Mouse (Mus musculus) midbrain, embryonic 10.5 days (tissue): ENCODE results near the gene Ern1. TPM values are rescaled to one million over a fixed set of nuclear protein-coding genes. Genes with fewer than 3 reads are reported as not detected.

Experiments
- DNase-seq: peaks from one replicate; pipeline ENCODE4 v3.0.0-alpha.2; 2017; ENCODE audit warnings: low spot score
- H3K27ac ChIP-seq: fragments of 300-500 bp; sonication (generic); replicated peaks from 2 replicates; pipeline ENCODE4 v1.5.1; 2016; ENCODE audit warnings: mild to moderate bottlenecking
- H3K27me3 ChIP-seq: fragments of 300-500 bp; sonication (generic); 2 replicates; pipeline ENCODE4 v1.6.1; 2016; ENCODE audit warnings: low read depth, mild to moderate bottlenecking; ENCODE audit not compliant: poor library complexity, severe bottlenecking
- H3K36me3 ChIP-seq: fragments of 300-500 bp; sonication (generic); 2 replicates; pipeline ENCODE4 v1.6.1; 2016; ENCODE audit warnings: mild to moderate bottlenecking, moderate library complexity
- H3K4me1 ChIP-seq: fragments of 300-500 bp; sonication (generic); 2 replicates; pipeline ENCODE4 v1.6.1; 2016
- H3K4me3 ChIP-seq: fragments of 300-500 bp; sonication (generic); 2 replicates; pipeline ENCODE4 v1.5.1; 2016; ENCODE audit warnings: mild to moderate bottlenecking, moderate library complexity
- H3K9me3 ChIP-seq: fragments of 300-500 bp; sonication (generic); replicated peaks from 2 replicates; pipeline ENCODE4 v1.6.1; 2016; ENCODE audit warnings: mild to moderate bottlenecking
- WGBS: fragments of 180-500 bp; shearing (Covaris S2); methylation state at CpG from one replicate; pipeline ENCODE4 v1.1.7; 2016; 5-methylcytosine and 5-hydroxymethylcytosine counted together
- polyA plus RNA-seq: library from polyadenylated mRNA; unstranded; fragments of >200 nt; fragmentation: Nextera tagmentation; extraction: Ambion mirVana; gene quantifications from 2 replicates; pipeline ENCODE4 v1.2.1, GENCODE M21; 2016

Ern1 gene
- polyA plus RNA-seq, 1 experiment from 2014 or later: 5.2 TPM

DNA sequence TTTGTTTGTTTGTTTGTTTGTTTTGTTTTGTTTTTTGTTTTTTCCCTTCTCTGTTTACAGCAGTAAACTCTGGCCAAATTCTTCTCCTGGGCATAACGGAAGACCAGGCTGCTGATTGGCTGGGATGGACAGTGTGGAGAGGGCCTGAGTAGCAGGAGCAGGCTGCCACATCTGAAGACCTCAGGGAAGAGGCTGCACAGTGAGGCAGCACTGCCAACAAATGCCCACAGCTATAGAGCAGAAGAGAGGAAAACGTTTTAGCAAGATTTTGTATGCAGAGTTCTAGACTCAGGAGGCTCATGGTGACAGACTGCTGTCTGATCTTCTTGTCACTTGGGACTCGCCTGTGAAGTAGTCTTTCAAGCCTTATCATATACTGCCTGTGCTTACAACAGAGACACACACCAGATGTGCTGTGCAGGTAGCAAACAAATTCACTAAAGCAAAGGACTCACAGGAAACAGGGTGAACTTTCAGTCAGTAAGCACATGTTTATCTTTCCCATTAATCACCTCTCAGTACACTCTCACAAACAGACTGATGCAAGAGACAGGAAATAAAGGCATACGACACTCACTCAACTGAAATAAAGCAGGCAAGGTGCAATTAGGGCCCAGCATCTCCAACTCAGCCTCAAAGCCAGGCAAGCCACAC, 49.0 kb downstream of the Ern1 start:
- no peak overlapping the region for H3K27ac ChIP-seq
- no peaks in the 10 kb centered on the region for H3K27me3 ChIP-seq
- no peaks in the 10 kb centered on the region for H3K4me1 ChIP-seq
- no peak for DNase-seq
- 77% methylated on average over 4 of the region's 4 CpGs for WGBS
- no peaks in the 10 kb centered on the region for H3K9me3 ChIP-seq
- 0 out of 2 replicates have a peak, but pooled peaks cover 3% of the 10 kb centered on the region for H3K36me3 ChIP-seq
- no peak overlapping the region for H3K4me3 ChIP-seq

DNA sequence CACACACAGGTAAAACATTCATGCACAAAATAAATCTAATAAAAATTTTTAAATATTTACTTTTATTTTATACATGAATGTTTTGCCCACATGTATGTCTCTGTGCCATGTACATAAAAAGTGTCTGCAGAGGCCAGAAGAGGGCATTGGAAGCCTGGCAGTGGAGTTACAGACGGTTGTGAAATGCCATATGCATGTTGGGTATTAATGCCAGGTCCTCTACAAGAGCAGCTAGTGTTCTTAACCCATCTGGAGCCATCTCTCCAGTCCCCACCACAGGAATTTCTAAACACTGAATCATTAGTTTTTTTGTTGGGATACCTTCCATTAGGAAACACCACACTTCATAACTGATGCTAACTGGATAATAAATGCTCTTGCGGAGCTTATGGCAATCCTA, 50.1 kb downstream of the Ern1 start:
- no peak for DNase-seq
- Histone ChIP-seq H3K36me3 (0 out of 2 replicates have a peak, but pooled peaks cover 3% of the 10 kb centered on the region), H3K9me3 (no peaks in the 10 kb centered on the region), H3K27me3 (no peaks in the 10 kb centered on the region), H3K4me1 (no peaks in the 10 kb centered on the region), H3K27ac (no peak overlapping the region), H3K4me3 (no peak overlapping the region)
- 90% methylated on average over 2 of the region's 2 CpGs for WGBS

DNA sequence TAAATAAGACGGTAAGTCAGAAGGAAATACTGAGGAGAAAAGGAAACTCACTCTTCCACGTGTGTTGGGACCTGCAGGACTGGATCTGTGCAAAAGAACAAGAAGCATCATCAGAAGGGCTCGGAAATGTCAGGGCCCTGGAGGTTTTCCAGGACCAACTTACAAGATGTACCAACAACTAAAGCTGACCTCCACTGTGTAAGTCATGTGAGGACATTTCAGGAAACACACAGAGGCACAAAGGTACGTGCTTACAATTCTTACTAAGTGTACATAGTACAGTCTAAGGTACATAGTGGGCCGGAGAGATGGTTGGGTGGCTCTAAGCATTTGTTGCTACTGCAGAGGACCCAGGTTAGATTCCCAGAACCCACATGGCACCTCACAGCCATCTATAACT, 50.6 kb downstream of the Ern1 start:
- Histone ChIP-seq H3K36me3 (0 out of 2 replicates have a peak, but pooled peaks cover 3% of the 10 kb centered on the region), H3K4me3 (no peak overlapping the region), H3K27ac (no peak overlapping the region), H3K9me3 (no peaks in the 10 kb centered on the region), H3K4me1 (no peaks in the 10 kb centered on the region), H3K27me3 (no peaks in the 10 kb centered on the region)
- 91% methylated on average over 5 of the region's 5 CpGs for WGBS
- DNase-seq: no peak

DNA sequence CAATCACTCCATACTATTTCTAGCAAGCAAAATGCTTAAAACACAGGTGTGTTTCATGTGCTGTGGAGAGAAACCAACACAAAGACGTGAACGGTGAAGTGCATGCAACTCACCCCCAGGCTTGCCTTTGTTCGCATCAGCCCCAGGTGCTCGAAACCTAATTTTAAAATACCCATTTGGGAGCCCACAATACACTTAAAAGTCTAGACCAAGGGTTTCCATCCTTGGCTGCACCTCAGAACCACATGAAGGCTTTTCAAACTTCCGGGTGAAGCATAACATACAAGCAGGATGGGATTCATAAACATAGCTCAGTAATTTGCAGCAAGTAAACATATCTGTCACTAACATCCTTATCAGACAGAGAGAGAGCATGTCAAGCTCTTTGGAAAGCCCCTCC, 57.3 kb downstream of the Ern1 start:
- H3K36me3 ChIP-seq: peaks cover 3% of the 10 kb centered on the region; the same call in 1 of the 2 replicates
- no peaks in the 10 kb centered on the region for H3K27me3 ChIP-seq
- H3K9me3 ChIP-seq: no peaks in the 10 kb centered on the region
- no peak for DNase-seq
- H3K4me3 ChIP-seq: no peak overlapping the region
- H3K4me1 ChIP-seq: no peaks in the 10 kb centered on the region
- H3K27ac ChIP-seq: no peak overlapping the region
- 91% methylated on average over 5 of the region's 5 CpGs for WGBS

DNA sequence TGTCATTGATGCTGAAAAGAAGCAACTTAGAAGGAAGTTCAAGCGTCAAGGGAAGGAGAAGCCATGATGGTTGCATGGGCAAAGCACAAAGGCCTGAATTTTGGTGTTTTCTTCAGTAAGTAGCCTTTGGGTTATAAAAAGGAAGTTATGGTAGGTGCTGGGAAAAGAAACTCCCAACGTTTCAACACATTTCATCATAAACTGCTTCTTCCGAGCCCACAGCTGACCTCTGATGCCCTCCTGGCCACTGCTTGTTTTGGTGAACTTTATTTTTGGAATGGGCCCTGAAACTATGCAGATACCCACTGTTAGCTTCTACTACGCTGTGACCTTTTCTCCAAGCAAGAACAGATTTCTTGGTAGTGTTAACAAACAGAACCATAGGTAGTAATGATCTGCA, 58.0 kb downstream of the Ern1 start:
- no peak for DNase-seq
- 76% methylated on average over 4 of the region's 4 CpGs for WGBS

DNA sequence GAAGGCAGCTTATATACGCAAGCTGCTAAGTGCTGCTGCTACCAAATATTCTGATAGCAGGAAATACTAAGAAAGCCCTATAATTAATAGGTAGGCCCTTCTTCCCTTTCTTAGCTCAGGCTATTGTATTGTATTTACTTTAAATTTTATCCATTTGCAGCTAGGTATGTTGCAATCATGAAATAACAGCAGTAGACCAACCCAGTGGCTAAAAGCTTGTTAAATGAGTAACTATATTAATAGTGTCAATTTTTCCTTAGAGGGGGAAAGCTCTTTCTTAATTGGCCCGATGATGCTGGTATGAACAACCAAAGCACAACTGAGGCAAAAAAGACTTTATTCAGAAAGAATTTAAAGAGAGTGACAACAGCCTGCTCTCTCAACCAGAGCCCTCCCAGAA, 59.1 kb downstream of the Ern1 start:
- DNase-seq: no peak
- H3K4me3 ChIP-seq: no peak overlapping the region
- WGBS: 93% methylated on average over 2 of the region's 2 CpGs

More for the DNA sequence above, 58.0 kb downstream of the Ern1 start:
- H3K4me1 ChIP-seq: no peaks in the 10 kb centered on the region
- no peak overlapping the region for H3K4me3 ChIP-seq
- H3K36me3 ChIP-seq: peaks cover 3% of the 10 kb centered on the region; the same call in 1 of the 2 replicates
- H3K9me3 ChIP-seq: no peaks in the 10 kb centered on the region
- H3K27ac ChIP-seq: no peak overlapping the region
- H3K27me3 ChIP-seq: no peaks in the 10 kb centered on the region

DNA sequence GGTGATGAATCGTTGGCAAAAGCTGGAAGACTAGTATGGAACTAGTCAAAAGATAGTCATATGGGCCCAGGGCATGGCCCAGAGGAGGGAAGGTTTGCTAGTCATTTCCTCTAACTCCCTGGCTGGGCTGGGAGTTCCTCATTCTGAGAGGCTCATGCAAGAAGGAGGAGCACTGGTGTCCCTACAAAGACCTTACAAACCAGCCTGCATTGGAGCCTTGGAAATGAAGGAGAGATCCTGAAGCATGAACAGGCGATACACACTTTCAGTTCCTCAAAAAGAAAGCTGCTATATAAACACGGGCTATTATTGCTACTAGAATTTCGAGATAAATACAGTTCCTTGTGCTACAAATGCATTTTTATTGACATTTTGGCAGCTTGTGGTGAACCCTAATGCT, 59.5 kb downstream of the Ern1 start:
- 84% methylated on average over 4 of the region's 4 CpGs for WGBS
- H3K9me3 ChIP-seq: no peaks in the 10 kb centered on the region
- no peaks in the 10 kb centered on the region for H3K4me1 ChIP-seq
- no peak for DNase-seq
- peaks cover 2% of the 10 kb centered on the region; the same call in 1 of the 2 replicates for H3K36me3 ChIP-seq
- H3K27ac ChIP-seq: no peak overlapping the region
- H3K27me3 ChIP-seq: no peaks in the 10 kb centered on the region
- H3K4me3 ChIP-seq: no peak overlapping the region

More for the DNA sequence above, 59.1 kb downstream of the Ern1 start:
- H3K27ac ChIP-seq: no peak overlapping the region
- no peaks in the 10 kb centered on the region for H3K9me3 ChIP-seq
- no peaks in the 10 kb centered on the region; the same call in 1 of the 2 replicates for H3K36me3 ChIP-seq
- no peaks in the 10 kb centered on the region for H3K4me1 ChIP-seq
- no peaks in the 10 kb centered on the region for H3K27me3 ChIP-seq

DNA sequence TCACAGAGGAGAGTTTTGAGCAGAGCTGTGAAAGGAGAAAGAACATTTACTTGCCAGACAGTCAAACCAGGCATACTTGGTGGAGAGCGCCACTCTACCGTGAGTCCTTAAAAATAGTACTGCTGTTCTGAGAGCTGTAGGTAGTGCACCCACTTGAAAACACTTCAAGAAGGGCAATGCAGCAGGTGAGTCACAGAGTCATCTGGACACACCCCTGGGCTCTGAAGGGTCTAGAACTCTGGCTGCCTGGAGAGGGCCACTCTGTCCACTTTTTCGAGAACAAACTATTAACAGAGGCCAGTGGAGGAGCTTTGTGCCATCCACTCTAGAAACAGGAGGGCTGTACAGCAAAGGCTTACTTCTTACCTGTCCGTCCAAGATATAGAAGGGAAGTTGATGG, 61.2 kb downstream of the Ern1 start:
- no peak overlapping the region for H3K4me3 ChIP-seq
- no peaks in the 10 kb centered on the region for H3K9me3 ChIP-seq
- H3K36me3 ChIP-seq: peaks cover 4% of the 10 kb centered on the region; the same call in 1 of the 2 replicates
- no peak for DNase-seq
- WGBS: 92% methylated on average over 4 of the region's 4 CpGs
- no peak overlapping the region for H3K27ac ChIP-seq
- no peaks in the 10 kb centered on the region for H3K4me1 ChIP-seq
- no peaks in the 10 kb centered on the region for H3K27me3 ChIP-seq

DNA sequence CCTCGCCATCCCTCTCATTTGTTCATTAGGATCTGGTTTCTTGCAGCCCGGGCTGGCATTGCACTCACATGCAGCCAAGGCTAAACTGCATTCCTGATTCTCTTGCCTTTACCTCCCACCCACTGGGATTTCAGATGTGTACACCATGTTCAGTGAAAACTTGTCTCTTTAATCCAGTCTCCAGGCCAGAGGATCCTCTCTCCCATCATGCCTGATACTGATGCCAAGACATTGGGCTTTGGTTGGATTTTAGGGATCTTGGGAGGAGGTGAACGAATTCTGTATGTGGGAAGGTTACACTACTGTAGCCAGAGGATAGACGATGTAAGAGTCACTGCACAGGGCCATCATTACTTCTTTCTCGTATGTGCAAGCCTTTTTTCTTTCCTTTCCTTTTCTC, 62.5 kb downstream of the Ern1 start:
- Histone ChIP-seq H3K36me3 (peaks cover 4% of the 10 kb centered on the region; the same call in 1 of the 2 replicates), H3K4me1 (no peaks in the 10 kb centered on the region), H3K9me3 (no peaks in the 10 kb centered on the region), H3K4me3 (no peak overlapping the region), H3K27ac (no peak overlapping the region), H3K27me3 (no peaks in the 10 kb centered on the region)
- 92% methylated on average over 5 of the region's 5 CpGs for WGBS
- no peak for DNase-seq

DNA sequence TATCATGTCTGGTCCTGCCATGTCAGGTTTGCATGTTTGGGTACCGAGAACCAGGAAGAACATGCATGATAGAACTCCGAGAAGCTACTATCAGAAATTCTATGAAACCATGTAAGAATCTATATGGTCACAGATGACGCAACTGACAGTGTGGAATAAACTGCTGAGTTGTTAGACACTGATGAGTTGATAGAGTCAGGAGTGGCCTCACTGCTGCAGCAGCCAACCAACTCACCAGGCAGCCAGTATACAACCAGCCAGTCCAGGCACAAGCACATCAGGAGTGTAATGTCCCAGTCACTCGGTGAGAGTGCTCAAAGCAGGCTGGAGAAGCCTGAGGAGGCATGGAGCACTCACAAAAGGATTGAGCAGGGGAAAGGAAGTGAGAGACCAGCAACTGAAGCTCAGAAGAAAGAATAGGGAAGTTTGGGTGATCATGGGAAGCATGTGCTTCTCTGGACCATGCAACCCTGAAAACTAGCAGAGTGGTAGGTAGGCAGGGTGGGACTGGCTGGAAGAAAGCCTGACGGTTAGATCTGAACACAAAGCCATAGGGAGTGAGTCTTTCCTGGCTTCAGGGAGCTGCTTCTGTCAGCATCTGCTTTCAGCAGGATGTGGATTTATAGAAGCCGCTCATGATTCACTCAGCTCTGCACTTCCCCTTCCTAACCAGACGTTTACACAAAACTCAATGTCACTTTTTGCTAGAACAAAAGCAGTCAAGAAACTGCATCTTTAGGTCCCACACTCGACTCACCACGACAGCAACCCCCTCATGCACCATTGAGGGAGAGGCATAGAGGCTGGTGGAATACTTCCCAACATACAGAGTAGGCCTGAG, 68.2 kb downstream of the Ern1 start:
- Histone ChIP-seq H3K4me3 (no peak overlapping the region), H3K27ac (no peak overlapping the region), H3K9me3 (no peaks in the 10 kb centered on the region), H3K27me3 (no peaks in the 10 kb centered on the region), H3K4me1 (no peaks in the 10 kb centered on the region), H3K36me3 (0 out of 2 replicates have a peak, but pooled peaks cover 4% of the 10 kb centered on the region)
- no peak for DNase-seq
- 86% methylated on average over 9 of the region's 9 CpGs for WGBS

DNA sequence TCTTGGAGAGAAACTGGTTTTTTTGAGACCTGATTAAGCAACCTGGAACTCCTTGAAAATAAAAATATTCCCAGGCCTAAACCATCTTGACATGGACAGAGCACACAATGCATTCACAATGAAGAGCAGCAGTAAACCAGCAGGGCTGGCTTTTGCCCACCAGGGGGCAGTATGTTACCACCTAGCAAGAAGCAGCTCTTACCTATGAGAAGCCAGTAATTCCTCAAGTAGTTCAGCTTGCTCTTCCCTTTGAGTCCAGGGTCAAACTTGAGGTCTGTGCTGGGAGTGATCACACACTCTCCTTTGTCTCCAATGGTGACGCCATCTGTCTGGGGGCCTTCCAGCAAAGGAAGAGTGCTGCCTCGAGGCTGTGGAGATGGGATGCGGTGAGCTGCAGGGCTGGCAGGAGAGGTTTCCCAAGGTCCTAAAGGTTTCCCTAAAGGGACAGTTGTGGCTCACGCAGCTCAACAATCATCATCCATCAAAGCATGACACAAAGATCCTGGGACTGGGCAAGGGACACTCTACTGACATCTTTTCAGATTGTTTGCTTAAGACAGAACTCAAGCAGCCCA, 68.9 kb downstream of the Ern1 start:
- peak; percentile 83 for DNase-seq
- no peaks in the 10 kb centered on the region for H3K4me1 ChIP-seq
- no peak overlapping the region for H3K4me3 ChIP-seq
- 53% methylated on average over 4 of the region's 4 CpGs for WGBS
- H3K27me3 ChIP-seq: no peaks in the 10 kb centered on the region
- no peak overlapping the region for H3K27ac ChIP-seq
- H3K9me3 ChIP-seq: no peaks in the 10 kb centered on the region
- peaks cover 10% of the 10 kb centered on the region; the same call in 1 of the 2 replicates for H3K36me3 ChIP-seq

DNA sequence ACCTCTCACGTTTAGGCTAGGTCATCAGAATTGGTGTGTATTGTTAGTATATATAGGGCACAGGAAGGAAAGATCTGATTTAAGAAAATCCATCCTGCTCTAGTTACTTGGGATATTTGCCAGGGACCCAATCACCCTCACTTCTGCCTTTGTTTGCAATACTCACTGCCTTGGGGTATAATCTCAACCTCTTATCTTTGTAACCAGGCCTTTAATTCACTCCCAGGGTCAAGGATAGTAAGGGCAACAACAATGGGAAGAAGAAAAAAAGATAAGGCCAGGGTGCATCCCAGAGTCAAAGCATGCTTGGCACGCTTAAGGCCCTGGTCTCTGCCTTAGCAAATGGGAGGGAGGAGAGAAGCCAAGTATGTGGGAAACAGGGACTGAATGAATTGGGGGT, 69.8 kb downstream of the Ern1 start:
- WGBS: 91% methylated on average over 2 of the region's 2 CpGs
- Histone ChIP-seq H3K4me1 (no peaks in the 10 kb centered on the region), H3K9me3 (no peaks in the 10 kb centered on the region), H3K27me3 (no peaks in the 10 kb centered on the region), H3K36me3 (peaks cover 10% of the 10 kb centered on the region; the same call in 1 of the 2 replicates), H3K27ac (no peak overlapping the region), H3K4me3 (no peak overlapping the region)
- no peak for DNase-seq

DNA sequence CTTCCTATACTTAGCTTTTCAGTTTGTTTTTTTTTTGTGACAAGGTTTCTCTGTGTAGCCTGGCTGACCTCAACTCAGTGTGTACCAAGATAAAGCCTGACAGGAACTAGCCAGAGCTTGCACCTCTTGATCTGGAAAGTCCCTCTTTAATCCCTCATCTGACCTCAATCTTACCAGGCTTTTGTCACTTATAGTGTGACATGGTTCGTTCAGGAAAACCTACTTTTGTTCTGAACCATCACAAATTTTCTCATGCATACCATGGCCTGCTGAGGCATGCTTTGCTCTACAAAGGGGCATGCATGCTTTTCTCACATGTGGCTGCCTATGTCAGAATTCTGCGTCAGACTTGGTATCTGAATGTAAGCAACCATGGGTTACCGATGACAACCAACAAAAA, 71.3 kb downstream of the Ern1 start:
- Histone ChIP-seq H3K27me3 (no peaks in the 10 kb centered on the region), H3K36me3 (peaks cover 15% of the 10 kb centered on the region), H3K4me1 (no peaks in the 10 kb centered on the region), H3K27ac (no peak overlapping the region), H3K4me3 (no peak overlapping the region), H3K9me3 (no peaks in the 10 kb centered on the region)
- 76% methylated on average over 3 of the region's 3 CpGs for WGBS
- no peak for DNase-seq
